Mouse (Mus musculus) heart, adult 2 months (tissue): ENCODE measurements around the gene Gm4559. TPM values are rescaled to one million over a fixed set of nuclear protein-coding genes. Genes with fewer than 3 reads are reported as not detected.
A peak's percentile ranks its signal among the peaks of the same experiment; 100 is the strongest.
"Not testable (repeated sequence)": the region's sequence is repeated elsewhere in the genome, so short reads cannot be mapped to it uniquely, and the experiment has no call there.

ENCODE experiments used
- DNase-seq, 2 experiments: peaks; one replicate each; pipeline ENCODE4 v3.0.0; 2021
- H3K27ac ChIP-seq: fragments of 200-600 bp; 2 replicates; pipeline ENCODE4 v1.8.1; 2022
- H3K27me3 ChIP-seq: fragments of 200-500 bp; 2 replicates; pipeline ENCODE4 v1.6.1; 2012; ENCODE audit warnings: mild to moderate bottlenecking, low read length, inconsistent platforms, mixed read lengths; ENCODE audit not compliant: control insufficient read depth, insufficient read depth
- H3K36me3 ChIP-seq: fragments of 200-500 bp; 2 replicates; pipeline ENCODE4 v1.6.1; 2012; ENCODE audit warnings: low read length, inconsistent platforms; ENCODE audit not compliant: control insufficient read depth, insufficient read depth
- H3K4me1 ChIP-seq: fragments of 200-500 bp; 2 replicates; pipeline ENCODE4 v1.6.1; 2011; ENCODE audit warnings: low read length; ENCODE audit not compliant: control insufficient read depth, insufficient read depth
- H3K4me3 ChIP-seq: fragments of 200-600 bp; 2 replicates; pipeline ENCODE4 v1.8.1; 2022
- H3K79me2 ChIP-seq: fragments of 200-500 bp; replicated peaks from 2 replicates; pipeline ENCODE4 v1.6.1; 2012; ENCODE audit warnings: mild to moderate bottlenecking, inconsistent platforms, low read length, moderate library complexity, mixed read lengths; ENCODE audit not compliant: control insufficient read depth, insufficient read depth
- H3K9ac ChIP-seq: fragments of 200-500 bp; 2 replicates; pipeline ENCODE4 v1.6.1; 2012; ENCODE audit warnings: low read depth, mild to moderate bottlenecking, control low read depth, inconsistent platforms, low read length, mixed read lengths
- CTCF ChIP-seq: fragments of 200-600 bp; IDR thresholded peaks from 2 replicates; pipeline ENCODE4 v1.8.1; 2022; ENCODE audit warnings: antibody characterized with exemption, mild to moderate bottlenecking, moderate library complexity
- EP300 ChIP-seq: fragments of 200-500 bp; IDR thresholded peaks from 2 replicates; pipeline ENCODE4 v1.6.1; 2011; ENCODE audit warnings: low read depth, low read length, control low read depth; ENCODE audit not compliant: insufficient read depth
- POLR2A ChIP-seq: fragments of 200-500 bp; IDR thresholded peaks from 2 replicates; pipeline ENCODE4 v1.6.1; 2011; ENCODE audit warnings: mild to moderate bottlenecking, low read depth, low read length, control low read depth; ENCODE audit not compliant: insufficient read depth
- WGBS: fragments of 180-500 bp; shearing (Covaris S2); methylation state at CpG from one replicate; pipeline ENCODE4 v1.1.7; 2018; 5-methylcytosine and 5-hydroxymethylcytosine counted together
- intact Hi-C: fragments of 180-260 bp; cut with DNase I; formaldehyde crosslinking; loops from one replicate; pipeline ENCODE4 v1.15.1; 2025
- polyA plus RNA-seq: library from polyadenylated mRNA; depleted of rRNA; stranded (reverse); fragments of >200 nt; gene quantifications from 2 replicates; pipeline ENCODE4 v1.2.3, GENCODE M21; 2012
- total RNA-seq, 2 experiments: library from RNA; stranded (reverse); gene quantifications; 2 replicates each; pipeline ENCODE4 v1.2.3; 2021

Gm4559 gene
- total and polyA plus RNA-seq, 3 experiments: not detected

- Histone ChIP-seq H3K4me3 (no peak overlapping the region), H3K27ac (no peak overlapping the region), H3K9ac (no peak overlapping the region), H3K36me3 (no peaks in the 10 kb centered on the region), H3K4me1 (peaks cover 1% of the 10 kb centered on the region; the same call in 1 of the 2 replicates), H3K27me3 (no peaks in the 10 kb centered on the region), H3K79me2 (no peaks in the 10 kb centered on the region)
- DNase-seq: no peak
- TF ChIP-seq CTCF: peak; percentile 32
- TF ChIP-seq EP300: no peak
- TF ChIP-seq POLR2A: no peak
- intact Hi-C loops: no loop called here
Measured at GRCm38 (mm10) chr7:142295418-142295817, 21.3 kb upstream of the Gm4559 start.

GRCm38 (mm10) chr7:142293851-142294250 is 19.7 kb upstream of the Gm4559 start:
- peak in 1 of 2 experiments; percentile 25 for DNase-seq

GRCm38 (mm10) chr7:142285910-142286612 is 11.9 kb upstream of the Gm4559 start:
- H3K27me3 ChIP-seq: not testable (repeated sequence)
- intact Hi-C loops: loop anchor here (2.0 kb wide), 1 partner anchor 139 kb away; no protein-coding TSS in a partner anchor

More at GRCm38 (mm10) chr7:142293851-142294250, 19.7 kb upstream of the Gm4559 start:
- H3K27me3 ChIP-seq, H3K9ac ChIP-seq, intact Hi-C loops, H3K27ac ChIP-seq, H3K36me3 ChIP-seq, H3K4me3 ChIP-seq, H3K79me2 ChIP-seq, H3K4me1 ChIP-seq: not testable (repeated sequence)
- TF ChIP-seq CTCF: peak; percentile 71
- WGBS: 9% methylated on average over 2 of the region's 2 CpGs

GRCm38 (mm10) chr7:142285130-142285835 is 11.1 kb upstream of the Gm4559 start:
- WGBS: 27% methylated on average over 23 of the region's 23 CpGs
- intact Hi-C loops: loop anchor here (2.0 kb wide), 1 partner anchor 138 kb away; no protein-coding TSS in a partner anchor
- Histone ChIP-seq H3K4me3 (peak overlapping the region; percentile 64), H3K36me3 (no peaks in the 10 kb centered on the region), H3K27ac (peak overlapping the region; percentile 86), H3K4me1 (no peaks in the 10 kb centered on the region), H3K9ac (no peak overlapping the region), H3K27me3 (no peaks in the 10 kb centered on the region), H3K79me2 (no peaks in the 10 kb centered on the region)
- TF ChIP-seq CTCF (peak; percentile 51), POLR2A (no peak)
- peak; percentile 31 to 40 for DNase-seq

More at GRCm38 (mm10) chr7:142285910-142286612, 11.9 kb upstream of the Gm4559 start:
- not testable (repeated sequence) for H3K4me1 ChIP-seq, H3K9ac ChIP-seq, H3K79me2 ChIP-seq, H3K36me3 ChIP-seq, H3K27ac ChIP-seq, H3K4me3 ChIP-seq, DNase-seq
- 69% methylated on average over 9 of the region's 9 CpGs for WGBS

GRCm38 (mm10) chr7:142284615-142285080 is 10.5 kb upstream of the Gm4559 start:
- intact Hi-C loops: loop anchor here (2.0 kb wide), 1 partner anchor 138 kb away; no protein-coding TSS in a partner anchor
- Histone ChIP-seq H3K4me3 (peak overlapping the region; percentile 64), H3K27ac (peak overlapping the region; percentile 86), H3K4me1 (no peaks in the 10 kb centered on the region), H3K27me3 (no peaks in the 10 kb centered on the region), H3K36me3 (no peaks in the 10 kb centered on the region), H3K9ac (peak overlapping the region; percentile 69), H3K79me2 (no peaks in the 10 kb centered on the region)
- TF ChIP-seq EP300 (0 out of 2 replicates have a peak, but pooled peaks have one; percentile 37), POLR2A (0 out of 2 replicates have a peak, but pooled peaks have one; percentile 17), CTCF (peak; percentile 75)
- WGBS: under 1% methylated on average over 19 of the region's 19 CpGs
- peak; percentile 87 to 93 for DNase-seq
